Mouse (Mus musculus) B cell, adult 67 days (primary cell): ENCODE data around the gene Rraga. TPM values are rescaled to one million over a fixed set of nuclear protein-coding genes. Genes with fewer than 3 reads are reported as not detected.

Source experiments
- total RNA-seq, 2 experiments: library from RNA; stranded (reverse); gene quantifications; 4 replicates each; pipeline ENCODE4 v1.2.4; 2023

The Rraga gene
- total RNA-seq: 10 to 100 TPM; 86.1 to 96.0 TPM

GRCm38 (mm10) chr4:86575283-86575983 lies at the start of gene Rraga:
Rraga (plus strand) TSS chr4:86575668.

GRCm38 (mm10) chr4:86558228-86558627 lies 17.2 kb upstream of the Rraga start, which contains the start of gene Saxo1:
Saxo1 (minus strand) TSS chr4:86558328.

GRCm38 (mm10) chr4:86611524-86612288 lies 36.2 kb downstream of the Rraga start, which contains the start of gene Haus6:
Haus6 (minus strand) TSS chr4:86612055.

Other genes with a start within 250 kb of the Rraga start
- gene Saxo1, start 17.3 kb upstream of the Rraga start, total RNA-seq: not detected
- gene Haus6, start 36.4 kb downstream of the Rraga start, total RNA-seq: 10 to 100 TPM; 20.4 to 24.8 TPM
- gene Plin2, start 94.4 kb downstream of the Rraga start, total RNA-seq: 10 to 100 TPM in 1 of 2 experiments, 1 to 10 TPM in 1; 9.2 to 12.5 TPM
- 10 to 100 TPM; 15.8 to 23.0 TPM for gene Dennd4c, start 172.9 kb downstream of the Rraga start, total RNA-seq